Mouse (Mus musculus) ES-Bruce4 (cell line): ENCODE data around the gene Tceal9.

Experiments used
- CTCF ChIP-seq: IDR thresholded peaks from one replicate; pipeline ENCODE4 v1.8.1; 2011; ENCODE audit warnings: low read depth, low read length
- EP300 ChIP-seq: IDR thresholded peaks from 2 replicates; pipeline ENCODE4 v1.6.1; 2011; ENCODE audit warnings: low read depth, low read length; ENCODE audit not compliant: insufficient read depth
- POLR2A ChIP-seq: IDR thresholded peaks from one replicate; pipeline ENCODE4 v1.8.1; 2011; ENCODE audit warnings: low read length; ENCODE audit not compliant: insufficient read depth

DNA sequence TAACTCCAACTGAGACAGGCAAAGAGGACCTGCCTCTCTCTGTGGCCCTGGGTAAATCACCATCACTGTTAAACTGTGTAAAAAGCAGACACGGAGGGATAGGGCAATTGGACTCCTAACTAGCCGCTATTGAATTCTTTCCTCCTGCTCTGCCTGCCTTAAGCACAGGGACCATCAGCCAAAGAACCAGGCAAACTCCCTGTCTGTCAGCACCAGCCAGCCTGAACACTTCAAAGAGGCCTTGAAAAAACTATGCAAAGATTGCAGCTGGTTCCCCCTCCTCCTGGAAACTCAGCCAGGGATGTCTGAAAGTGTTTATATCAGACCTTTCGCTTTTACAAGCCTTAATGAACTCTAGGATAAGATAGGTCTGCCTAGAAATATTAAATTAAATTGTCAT lies 29.7 kb downstream of the Tceal9 start:
- TF ChIP-seq CTCF: no peak
- no peak for TF ChIP-seq POLR2A
- no peak for TF ChIP-seq EP300
